Mouse (Mus musculus) heart, adult 2 months (tissue): ENCODE results near the gene Dicer1.

Experiments used
- CTCF ChIP-seq: fragments of 200-600 bp; IDR thresholded peaks from 2 replicates; pipeline ENCODE4 v1.8.1; 2022; ENCODE audit warnings: antibody characterized with exemption, mild to moderate bottlenecking, moderate library complexity
- EP300 ChIP-seq: fragments of 200-500 bp; IDR thresholded peaks from 2 replicates; pipeline ENCODE4 v1.6.1; 2011; ENCODE audit warnings: low read depth, low read length, control low read depth; ENCODE audit not compliant: insufficient read depth
- POLR2A ChIP-seq: fragments of 200-500 bp; IDR thresholded peaks from 2 replicates; pipeline ENCODE4 v1.6.1; 2011; ENCODE audit warnings: mild to moderate bottlenecking, low read depth, low read length, control low read depth; ENCODE audit not compliant: insufficient read depth

DNA sequence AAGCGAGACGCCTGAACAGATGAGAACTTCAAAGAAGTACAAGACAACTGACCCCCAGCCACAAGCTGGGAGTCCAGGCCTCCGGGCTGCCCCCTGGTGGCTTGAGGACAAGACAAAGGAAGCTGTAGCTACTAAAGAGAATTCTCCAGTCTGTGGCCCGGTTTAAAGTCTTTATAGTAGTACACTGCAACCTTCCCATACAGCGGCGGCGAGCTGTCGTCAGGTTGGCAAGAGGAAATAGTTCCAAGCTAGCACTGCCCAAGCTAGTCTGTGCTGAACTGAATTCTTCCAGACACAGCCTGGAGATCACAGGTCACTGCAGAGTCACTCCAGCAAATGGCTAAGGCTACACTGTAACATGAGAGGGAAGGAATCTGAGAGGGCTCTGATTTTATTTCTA is 52.0 kb downstream of the Dicer1 start:
- TF ChIP-seq CTCF (peak; percentile 77), POLR2A (no peak), EP300 (no peak)
